Mouse (Mus musculus) spleen, adult 12 weeks (tissue): ENCODE results near the gene Kxd1.

ENCODE experiments used
- DNase-seq: peaks from one replicate; pipeline ENCODE4 v3.0.0; 2022; ENCODE audit warnings: low spot score

Kxd1 gene

GRCm38 (mm10) chr8:70467907-70468306 lies 59.8 kb downstream of the Kxd1 start:
- no peak for DNase-seq

- DNase-seq = no peak
Observed at GRCm38 (mm10) chr8:70467229-70467725, 60.5 kb downstream of the Kxd1 start.

- no peak for DNase-seq
Observed at GRCm38 (mm10) chr8:70466771-70467170, 61.0 kb downstream of the Kxd1 start.

GRCm38 (mm10) chr8:70466305-70466704 lies 61.5 kb downstream of the Kxd1 start:
- no peak for DNase-seq

GRCm38 (mm10) chr8:70465701-70466100 lies 62.1 kb downstream of the Kxd1 start:
- DNase-seq = no peak

GRCm38 (mm10) chr8:70464162-70464561 lies 63.6 kb downstream of the Kxd1 start:
- no peak for DNase-seq

GRCm38 (mm10) chr8:70463306-70463705 lies 64.5 kb downstream of the Kxd1 start:
- DNase-seq = no peak

- DNase-seq = no peak
Observed at GRCm38 (mm10) chr8:70462516-70462813, 65.3 kb downstream of the Kxd1 start.

- DNase-seq = no peak
Observed at GRCm38 (mm10) chr8:70461765-70462515, 65.8 kb downstream of the Kxd1 start.

GRCm38 (mm10) chr8:70460606-70461005 lies 67.2 kb downstream of the Kxd1 start:
- DNase-seq = no peak

- no peak for DNase-seq
Observed at GRCm38 (mm10) chr8:70460199-70460598, 67.6 kb downstream of the Kxd1 start.

- DNase-seq = no peak
Observed at GRCm38 (mm10) chr8:70459636-70460035, 68.1 kb downstream of the Kxd1 start.

- DNase-seq = no peak
Observed at GRCm38 (mm10) chr8:70458462-70458861, 69.3 kb downstream of the Kxd1 start.
